Mouse (Mus musculus) adrenal gland (tissue): ENCODE measurements around the gene Olfr617.
"Not testable (repeated sequence)": the region's sequence is repeated elsewhere in the genome, so short reads cannot be mapped to it uniquely, and the experiment has no call there.

Experiments
- intact Hi-C: fragments of 180-260 bp; cut with DNase I; formaldehyde crosslinking; loops from one replicate; pipeline ENCODE4 v1.15.1; 2025
- long read RNA-seq, 2 experiments: library from polyadenylated mRNA; unstranded; transcript quantifications; one replicate each; pipeline ENCODE4 v2.0.0; 2020; ENCODE audit warnings: borderline replicate concordance in 1 of 2; ENCODE audit not compliant: insufficient replicate concordance in 1 of 2
- microRNA-seq, 2 experiments: library from miRNA; unstranded; fragments of <30 nt; microRNA quantifications; one replicate each; pipeline ENCODE4; 2019

The Olfr617 gene
- long read RNA-seq, experiment 1, result 0 reads
- long read RNA-seq, experiment 2, result 0 reads

DNA sequence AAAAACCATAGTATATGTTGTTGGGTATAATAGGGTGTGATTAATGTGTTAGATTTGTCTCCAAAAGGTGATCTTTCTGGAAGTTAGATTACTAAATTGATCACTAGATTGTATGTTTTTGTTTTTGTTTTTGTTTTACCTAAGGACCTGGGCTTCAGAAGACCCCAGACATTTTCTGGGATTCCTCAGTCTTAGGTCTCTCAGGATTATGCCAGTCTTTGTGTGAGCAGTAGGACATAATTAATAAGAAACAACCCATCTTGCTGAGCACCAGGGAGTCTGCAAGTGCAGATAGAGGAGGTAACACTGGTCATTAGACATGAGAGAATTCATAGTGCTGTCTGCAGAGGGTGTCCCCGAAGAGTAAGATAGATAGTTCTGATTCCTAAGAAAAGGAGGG lies at the start of gene Olfr617:
Olfr617 (plus strand) TSS at position 301 of the 400 bp plus-strand sequence.
- intact Hi-C loops, result no loop called here

DNA sequence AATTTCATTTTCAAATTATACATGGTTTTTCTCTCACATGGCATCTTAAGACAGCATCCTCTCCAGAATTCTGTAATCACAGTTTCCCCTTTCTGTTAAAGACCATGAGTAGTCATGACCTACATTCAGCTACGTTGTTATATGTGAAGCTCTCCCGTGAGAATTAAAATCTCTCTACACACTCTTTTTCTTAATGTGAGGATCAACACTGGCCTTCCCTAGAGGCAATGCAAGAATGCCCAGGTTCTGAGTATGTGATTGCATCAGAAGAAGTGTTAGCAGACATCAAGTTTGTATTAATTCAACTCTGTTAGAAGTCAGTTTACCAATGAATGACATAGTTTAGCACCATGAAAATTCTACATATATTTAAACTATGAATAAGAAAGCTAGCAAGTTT lies 30.2 kb upstream of the Olfr617 start, which contains the start of gene Olfr612:
Olfr612 (minus strand) TSS at position 101 of the 400 bp plus-strand sequence.
- intact Hi-C loops, result not testable (repeated sequence)

DNA sequence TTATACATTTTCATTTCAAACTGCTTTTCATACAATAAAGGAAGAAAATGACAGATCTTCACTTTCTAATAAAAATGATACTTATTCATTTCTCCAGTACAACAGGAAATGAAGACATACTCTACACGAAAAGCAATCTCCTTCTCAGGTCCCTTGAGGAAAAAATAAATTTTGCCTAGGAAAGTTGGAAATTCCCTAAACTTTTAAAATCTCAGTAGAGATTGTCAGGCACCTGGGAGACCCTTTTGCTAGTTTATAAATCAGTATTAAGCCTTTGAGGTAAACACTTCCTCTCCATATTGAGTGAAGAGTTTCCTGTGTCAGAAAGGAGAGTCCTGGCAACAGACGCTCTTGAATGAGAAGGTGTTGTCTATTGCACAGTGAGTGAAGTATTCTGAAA lies 25.1 kb upstream of the Olfr617 start, which contains the start of gene Olfr613:
Olfr613 (plus strand) TSS at position 301 of the 400 bp plus-strand sequence.
- intact Hi-C loops, result no loop called here

DNA sequence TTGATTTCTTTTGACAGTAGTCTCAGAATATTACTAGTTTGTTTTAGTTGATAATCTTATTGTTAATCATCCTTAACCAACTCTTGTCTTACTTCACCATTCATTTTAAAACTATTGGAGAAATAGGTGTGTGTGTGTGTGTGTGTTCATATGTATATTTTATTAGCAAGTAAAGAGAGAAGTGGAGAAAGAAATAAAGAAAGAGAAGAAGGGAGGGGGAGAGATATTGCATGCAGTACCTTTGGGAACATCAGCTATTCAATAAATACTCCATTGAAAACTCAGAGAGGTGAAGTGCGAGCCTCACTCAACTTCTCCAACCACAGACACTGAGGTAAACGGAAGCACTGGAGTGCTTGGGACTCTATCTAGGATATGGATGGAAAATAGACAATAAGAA lies 17.1 kb upstream of the Olfr617 start, which contains the start of gene Olfr615:
Olfr615 (plus strand) TSS at position 301 of the 400 bp plus-strand sequence.
- intact Hi-C loops, result no loop called here

DNA sequence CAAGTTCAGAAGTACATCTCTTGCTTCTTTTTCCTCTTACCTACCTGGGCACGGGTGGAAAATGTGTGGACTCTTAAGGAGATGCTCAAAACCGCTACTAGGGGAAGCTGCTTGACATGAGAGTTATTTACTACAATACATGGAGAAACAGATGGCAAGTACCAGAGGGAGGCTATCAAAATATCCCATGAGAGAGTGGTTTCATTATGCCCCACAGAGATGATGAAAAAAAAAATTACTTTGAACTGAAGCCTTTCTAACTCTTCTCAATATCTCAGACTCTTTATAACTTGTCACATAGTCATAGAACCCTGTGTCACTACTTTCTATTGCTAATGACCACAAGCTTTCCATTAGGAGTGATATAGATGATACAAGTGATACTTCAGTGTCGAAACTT lies 3.8 kb upstream of the Olfr617 start, which contains the start of gene Olfr616:
Olfr616 (minus strand) TSS at position 101 of the 400 bp plus-strand sequence.
- intact Hi-C loops, result no loop called here

DNA sequence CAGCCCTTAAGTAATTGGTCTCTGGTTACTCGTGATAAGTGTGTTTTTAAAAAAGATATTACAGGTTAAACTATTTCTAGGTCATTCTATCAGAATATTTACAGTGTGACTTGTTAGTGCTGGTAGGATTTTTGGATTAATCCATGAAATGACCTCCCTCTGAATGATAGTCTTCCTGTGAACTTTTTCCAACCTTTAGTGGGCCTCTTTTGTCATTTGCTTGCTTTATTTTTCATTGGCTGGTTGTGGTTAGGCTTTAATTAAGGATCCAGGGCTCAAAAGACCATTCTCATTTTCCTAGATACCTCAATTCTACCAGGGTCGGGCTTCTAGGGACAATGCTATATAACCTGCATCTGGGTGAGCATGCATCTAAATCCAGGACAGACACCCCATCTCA lies 16.9 kb downstream of the Olfr617 start, which contains the start of gene Olfr618:
Olfr618 (plus strand) TSS at position 301 of the 400 bp plus-strand sequence.
- intact Hi-C loops, result no loop called here

DNA sequence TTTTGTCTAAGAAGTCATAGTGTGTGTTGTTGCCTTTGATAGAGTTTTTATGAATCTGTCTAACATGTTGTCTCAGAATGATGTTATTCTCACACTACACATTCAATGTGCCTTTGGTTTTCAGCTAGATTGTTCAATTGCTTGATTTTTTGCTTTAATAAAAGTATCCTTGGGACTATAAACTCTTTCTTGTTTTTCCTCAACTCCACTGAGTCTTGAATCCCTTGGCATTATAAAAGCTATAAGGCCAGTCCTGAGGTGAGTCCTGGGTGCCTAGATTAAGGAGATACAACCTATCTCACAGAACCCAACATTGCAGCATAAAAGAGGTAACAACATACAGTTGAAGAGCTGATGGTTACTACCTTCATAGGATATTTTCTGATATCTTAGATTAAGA lies 27.4 kb downstream of the Olfr617 start, which contains the start of gene Olfr619:
Olfr619 (plus strand) TSS at position 301 of the 400 bp plus-strand sequence.
- intact Hi-C loops, result no loop called here

DNA sequence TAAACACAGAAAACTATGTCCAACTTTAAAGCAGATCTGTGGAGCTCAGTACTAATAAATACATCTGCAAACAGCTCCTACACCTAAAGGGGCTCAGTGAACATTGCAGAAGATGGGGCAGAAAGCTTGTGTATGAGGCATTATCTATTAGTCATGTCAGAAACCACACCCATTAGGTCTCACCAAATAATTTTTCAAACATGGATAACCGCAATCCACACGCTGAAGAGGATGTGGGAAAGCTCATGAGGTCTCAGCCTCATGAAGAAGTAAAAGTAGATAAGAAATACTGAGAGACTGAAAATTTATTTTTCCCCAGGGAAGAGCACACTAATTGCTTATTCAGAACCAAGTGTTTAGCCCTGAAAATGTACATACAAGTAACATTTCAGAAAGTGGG lies 34.6 kb downstream of the Olfr617 start:
- intact Hi-C loops, result no loop called here

DNA sequence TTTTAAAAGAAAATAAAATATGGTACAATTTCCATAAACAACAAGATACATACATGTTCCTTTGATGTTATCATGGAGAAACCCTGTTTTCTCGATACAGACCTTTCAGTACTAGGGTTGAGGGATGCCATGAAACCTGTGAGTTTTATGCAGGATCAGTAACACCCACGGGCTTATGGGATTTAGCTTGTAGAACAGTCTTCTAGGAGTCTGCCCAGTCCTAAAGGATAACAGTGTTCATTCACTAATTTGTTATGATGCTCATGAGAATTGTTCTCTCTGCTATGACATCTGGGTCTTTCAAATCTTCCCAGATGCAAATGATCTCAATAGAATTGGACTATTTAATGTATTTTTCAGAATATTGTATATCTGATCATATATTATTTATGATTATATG lies 39.6 kb downstream of the Olfr617 start, which contains the start of gene Olfr620:
Olfr620 (minus strand) TSS at position 101 of the 400 bp plus-strand sequence.
- intact Hi-C loops, result no loop called here

Small RNA genes within 50 kb of the gene (microRNA-seq; reads per million reads assigned to microRNA genes)
- 0 reads per million in 2 experiments for gene Gm26506
